Mouse (Mus musculus) testis, adult 2 months (tissue): ENCODE results near the gene 1700003E16Rik.

ENCODE experiments used
- CTCF ChIP-seq: fragments of 200-500 bp; IDR thresholded peaks from 2 replicates; pipeline ENCODE4 v1.5.1; 2012; ENCODE audit warnings: low read depth, mild to moderate bottlenecking, inconsistent platforms, low read length, moderate library complexity; ENCODE audit not compliant: control insufficient read depth, insufficient read depth, insufficient replicate concordance
- POLR2A ChIP-seq: fragments of 200-500 bp; IDR thresholded peaks from 2 replicates; pipeline ENCODE4 v1.6.1; 2012; ENCODE audit warnings: low read depth, mild to moderate bottlenecking, inconsistent platforms, low read length, moderate library complexity; ENCODE audit not compliant: control insufficient read depth

DNA sequence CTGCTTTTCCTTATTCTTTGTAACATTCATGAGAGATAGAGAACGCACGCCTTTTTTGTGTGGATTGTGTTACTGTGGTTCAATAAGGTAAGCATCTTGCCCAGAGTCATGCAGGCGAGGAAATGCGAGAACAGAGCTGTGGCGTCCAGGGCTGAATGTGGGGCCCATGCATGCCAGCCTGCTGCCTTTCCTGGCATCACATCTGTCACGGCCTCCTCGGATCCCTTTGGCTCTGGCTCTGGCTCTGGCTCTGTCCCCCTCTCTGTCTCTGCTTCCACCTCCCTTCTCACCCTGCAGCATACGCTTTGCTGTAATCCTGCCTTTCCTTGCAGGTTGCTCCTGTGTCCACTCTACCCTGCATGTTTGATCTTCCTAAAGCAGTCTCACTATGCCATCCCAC, 19.8 kb downstream of the 1700003E16Rik start:
- TF ChIP-seq CTCF (no peak), POLR2A (no peak)
